Mouse (Mus musculus) adrenal gland, postnatal 10 days (tissue): Measurements from ENCODE around the gene Tgfb3. TPM values are rescaled to one million over a fixed set of nuclear protein-coding genes. Genes with fewer than 3 reads are reported as not detected.

Experiments
- DNase-seq: peaks from one replicate; pipeline ENCODE4 v3.0.0; 2021; ENCODE audit warnings: mixed read lengths
- long read RNA-seq, 2 experiments: library from polyadenylated mRNA; stranded (forward); transcript quantifications; one replicate each; pipeline ENCODE4 v2.0.0; 2021
- total RNA-seq, 2 experiments: library from RNA; stranded (reverse); gene quantifications; 2 replicates each; pipeline ENCODE4 v1.2.3; 2021

The Tgfb3 gene
- total RNA-seq = 10 to 100 TPM; 15.0 to 16.6 TPM
- long read RNA-seq, experiment 1, transcript Tgfb3-201 (7 exons, 3,383 nt) = major isoform, 10 of 13 reads
- long read RNA-seq, experiment 1, partial matches to known transcripts = 1 of 13 reads
- long read RNA-seq, experiment 1, other reads (novel, unspliced or antisense) = 2 of 13 reads
- long read RNA-seq, experiment 2, transcript Tgfb3-201 (7 exons, 3,383 nt) = major isoform, 17 of 18 reads
- long read RNA-seq, experiment 2, partial matches to known transcripts = 0 of 18 reads
- long read RNA-seq, experiment 2, other reads (novel, unspliced or antisense) = 1 of 18 reads

- peak; percentile 68 for DNase-seq
Observed at GRCm38 (mm10) chr12:86078553-86079201, at the start of gene Tgfb3. TSS of gene Tgfb3 (minus strand) at chr12:86079041.

DNA sequence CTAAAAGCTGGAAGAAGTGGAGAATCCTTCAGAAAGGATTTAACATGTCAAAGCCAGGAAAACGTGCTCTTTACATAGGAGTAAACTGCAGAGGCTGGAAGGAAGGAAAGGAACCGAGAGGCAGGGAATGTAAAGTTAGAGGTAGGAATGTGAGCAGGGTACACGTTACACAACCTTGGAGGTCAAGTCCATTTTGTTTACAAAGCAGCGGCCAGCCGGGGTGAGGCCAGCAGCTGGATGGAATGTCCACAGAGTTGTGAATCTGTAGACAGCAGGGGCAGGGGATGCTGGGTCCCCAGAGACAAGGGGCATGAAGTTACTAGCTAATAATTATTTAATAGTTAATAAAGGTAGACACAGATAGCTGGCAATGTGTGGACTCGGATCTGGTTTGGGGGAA, 49.3 kb upstream of the Tgfb3 start:
- peak; percentile 65 for DNase-seq

- DNase-seq = no peak
Observed at GRCm38 (mm10) chr12:86124016-86124415, 45.2 kb upstream of the Tgfb3 start.

- DNase-seq = no peak
Observed at GRCm38 (mm10) chr12:86116295-86116835, 37.5 kb upstream of the Tgfb3 start.

DNA sequence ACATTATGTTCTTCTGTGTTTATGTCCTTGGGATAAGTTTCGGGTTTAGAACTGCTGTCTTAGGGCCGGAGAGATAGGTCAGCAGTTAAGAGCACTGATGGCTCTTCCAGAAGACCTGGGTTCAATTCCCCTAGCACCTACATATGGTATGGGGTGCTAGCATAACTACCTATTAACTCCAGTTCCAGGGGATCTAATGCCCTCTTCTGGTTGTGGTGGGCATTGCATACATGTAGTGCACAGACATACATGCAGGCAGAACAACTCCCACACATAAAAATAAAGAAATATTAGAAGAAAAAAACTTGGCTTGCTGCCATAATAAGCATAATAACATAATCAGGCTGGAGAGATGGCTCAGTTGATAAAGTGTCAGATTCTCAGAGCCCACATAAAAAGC, 31.8 kb upstream of the Tgfb3 start:
- DNase-seq = peak; percentile 40

DNA sequence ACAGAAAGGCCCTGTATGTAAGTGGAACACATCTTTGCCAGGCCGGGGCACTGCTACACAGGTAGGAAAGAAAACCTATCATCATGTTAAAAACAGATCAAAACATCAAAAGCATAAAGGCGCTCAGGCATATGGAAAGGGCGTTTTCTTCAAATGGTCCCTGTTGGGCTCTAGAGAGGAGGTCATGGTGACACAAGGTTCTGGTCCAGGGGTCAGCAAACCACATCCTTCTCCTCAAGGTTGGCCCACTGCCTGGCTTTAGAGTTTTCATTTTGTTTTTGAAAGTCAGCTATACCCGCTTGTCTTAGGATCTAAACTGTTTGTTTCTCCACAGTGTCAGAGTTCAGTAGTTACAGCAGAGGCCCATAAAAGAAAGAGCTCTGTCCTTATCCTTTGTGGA, 30.7 kb upstream of the Tgfb3 start:
- DNase-seq = no peak

GRCm38 (mm10) chr12:86107645-86108044, 28.8 kb upstream of the Tgfb3 start:
- DNase-seq = no peak

DNA sequence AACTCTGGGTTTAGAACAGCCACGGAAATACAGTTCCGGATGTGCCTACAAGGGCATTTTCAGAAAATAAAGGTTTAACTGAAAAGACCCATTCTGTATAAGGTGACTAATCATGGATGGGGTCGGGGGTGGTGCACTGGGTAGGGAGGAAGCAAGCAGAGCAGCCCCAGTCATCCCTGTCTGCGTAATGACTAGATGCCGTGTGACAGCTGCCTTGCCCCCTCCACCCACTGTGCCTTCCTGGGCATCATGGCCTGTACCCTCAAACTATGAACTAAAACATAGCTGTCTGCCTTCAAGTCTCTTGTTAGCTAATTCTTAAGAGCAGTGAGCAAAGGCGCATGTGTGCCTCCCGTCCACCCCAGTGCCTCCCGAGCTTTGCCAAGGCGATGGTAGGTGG, 27.2 kb upstream of the Tgfb3 start:
- no peak for DNase-seq

- DNase-seq = no peak
Observed at GRCm38 (mm10) chr12:86105546-86105945, 26.7 kb upstream of the Tgfb3 start.

- no peak for DNase-seq
Observed at GRCm38 (mm10) chr12:86104297-86104696, 25.5 kb upstream of the Tgfb3 start.

GRCm38 (mm10) chr12:86103852-86104251, 25.0 kb upstream of the Tgfb3 start:
- DNase-seq = no peak

DNA sequence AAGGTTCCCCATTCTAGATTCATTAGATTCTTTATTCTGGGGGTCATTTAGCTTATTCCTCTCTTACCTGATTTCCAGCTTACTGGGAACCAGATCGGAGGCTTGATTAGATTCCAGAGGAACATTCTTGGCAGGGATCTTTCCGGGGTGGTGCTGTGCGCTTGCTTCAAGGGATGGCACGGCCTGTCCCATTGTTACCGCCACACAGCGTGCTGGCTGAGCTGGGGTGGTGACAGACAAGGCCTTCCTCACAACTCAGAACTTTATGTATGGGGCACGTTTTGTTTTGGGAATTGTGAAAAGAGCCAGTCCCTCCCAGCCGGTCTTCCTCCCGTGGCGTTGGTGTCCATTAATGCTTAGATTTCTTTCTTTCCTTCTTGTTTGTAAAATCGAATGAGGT, 24.6 kb upstream of the Tgfb3 start:
- no peak for DNase-seq

DNA sequence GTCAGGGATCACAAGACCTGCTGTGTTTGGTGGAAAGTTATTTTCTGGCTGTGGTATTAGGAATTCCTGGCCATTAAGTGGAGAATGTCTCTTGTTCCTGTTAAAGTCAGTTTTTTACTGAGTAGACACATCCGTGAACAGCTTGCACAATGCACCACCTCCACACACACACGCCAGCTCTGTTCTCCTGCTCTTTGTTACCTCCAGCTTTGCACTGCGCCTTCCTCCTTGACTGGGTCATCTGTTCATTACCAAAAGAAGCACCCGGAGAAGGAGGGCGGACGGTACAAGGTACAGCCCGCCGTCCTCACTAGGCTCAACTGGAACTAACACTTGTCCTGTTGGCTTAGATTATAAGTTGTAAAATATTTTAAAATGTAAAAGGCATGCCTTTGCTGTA, 23.8 kb upstream of the Tgfb3 start:
- DNase-seq = no peak

DNA sequence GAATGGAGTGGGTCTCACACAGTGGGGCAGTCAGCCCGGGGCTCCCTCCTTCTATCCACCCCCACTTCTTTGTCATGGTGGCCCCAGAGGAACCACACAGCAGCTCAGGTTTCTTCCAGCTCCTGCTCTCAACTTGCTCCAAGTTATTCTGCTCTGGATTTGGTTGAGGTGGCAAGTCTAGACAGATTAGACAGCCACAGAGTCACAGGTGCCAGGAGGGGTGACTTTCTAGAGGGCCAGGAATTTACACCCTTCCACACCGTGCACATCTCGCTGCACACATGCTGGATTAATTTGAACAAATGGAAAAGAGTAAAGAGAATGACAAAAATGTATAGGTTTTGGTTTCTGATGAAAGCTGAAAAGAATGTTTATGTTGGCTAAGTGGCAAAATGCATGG, 21.9 kb upstream of the Tgfb3 start:
- no peak for DNase-seq

DNA sequence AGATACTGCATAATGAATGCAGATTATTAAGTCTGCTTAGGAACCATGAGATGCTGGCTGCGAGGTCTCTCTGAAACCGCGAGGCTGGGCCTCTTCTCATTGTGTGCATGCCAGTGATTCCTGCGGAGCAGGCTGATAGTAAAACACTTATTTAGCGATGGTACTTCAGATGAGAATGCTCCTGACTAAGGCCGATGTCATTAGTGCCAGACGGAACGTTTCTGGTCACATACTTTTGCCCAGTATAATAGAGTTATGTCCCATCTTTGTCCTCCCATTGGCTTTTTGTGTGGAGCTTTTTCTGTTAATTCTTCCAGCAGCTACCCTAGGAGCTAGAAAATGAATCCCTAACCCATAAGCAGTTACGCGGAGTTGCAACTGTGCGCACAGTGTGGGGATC, 18.9 kb upstream of the Tgfb3 start:
- no peak for DNase-seq

DNA sequence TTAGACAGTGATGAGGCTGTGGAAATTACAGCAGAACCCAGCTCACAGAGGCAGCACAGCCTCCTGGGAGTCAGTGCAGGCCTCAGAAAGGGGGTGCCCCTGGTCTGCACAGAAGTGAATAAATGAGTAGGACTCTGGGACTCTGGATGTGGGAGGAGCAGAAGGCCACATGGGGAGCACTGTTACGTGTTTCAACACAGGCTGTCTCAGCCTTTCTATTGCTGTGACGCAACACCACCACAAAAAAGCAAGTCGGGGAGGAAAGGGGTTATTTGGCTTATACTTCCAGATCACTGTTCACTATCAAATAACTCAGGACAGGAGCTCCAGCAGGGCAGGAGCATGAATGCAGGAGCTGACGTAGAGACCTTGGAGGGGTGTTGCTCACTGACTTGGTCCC, 17.0 kb upstream of the Tgfb3 start:
- no peak for DNase-seq

DNA sequence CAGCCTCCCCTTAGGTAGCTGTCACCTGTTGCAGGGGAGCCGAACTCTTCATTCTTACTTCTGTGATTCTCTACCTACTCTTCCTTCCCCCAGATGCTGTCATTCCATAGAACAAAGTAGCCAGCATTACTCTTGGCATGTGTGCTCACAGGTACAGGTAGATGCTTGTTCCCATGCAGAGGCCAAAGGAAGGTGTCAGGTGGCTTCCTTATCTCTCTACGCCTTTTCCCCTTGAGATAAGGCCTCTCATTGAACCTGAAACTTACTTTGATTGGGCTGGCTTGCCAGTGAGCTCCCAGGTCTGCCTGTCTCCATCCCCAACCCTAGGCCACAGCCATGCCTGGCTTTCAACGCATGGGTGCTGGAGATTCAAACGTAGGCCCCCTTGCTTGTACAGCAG, 15.2 kb upstream of the Tgfb3 start:
- DNase-seq = no peak

DNA sequence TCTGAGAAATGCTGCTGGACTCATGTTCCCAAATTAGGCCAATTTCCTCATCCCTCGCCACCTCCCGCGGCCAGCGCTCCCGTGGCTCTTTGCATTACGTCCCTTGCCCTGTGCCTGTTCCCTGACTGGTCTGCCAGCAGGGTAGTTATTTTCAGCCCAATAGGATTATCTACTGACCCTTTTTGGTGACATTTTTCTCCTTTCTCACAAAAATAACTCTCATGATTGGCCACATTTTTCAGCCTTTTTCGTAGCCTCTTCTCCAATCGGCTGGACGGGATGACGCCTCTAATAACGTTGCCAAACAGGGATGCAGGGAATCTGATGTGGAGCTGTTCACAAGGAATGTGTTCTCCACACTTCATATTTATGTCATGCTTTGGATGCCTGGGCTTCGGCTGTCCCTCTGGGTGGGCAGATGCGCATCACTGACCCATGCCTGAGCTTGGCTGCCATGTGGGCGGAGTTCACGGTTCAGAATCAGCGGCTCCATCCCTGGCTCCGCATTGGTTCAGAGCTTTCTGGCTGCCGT, 12.8 kb upstream of the Tgfb3 start:
- DNase-seq = peak; percentile 35

DNA sequence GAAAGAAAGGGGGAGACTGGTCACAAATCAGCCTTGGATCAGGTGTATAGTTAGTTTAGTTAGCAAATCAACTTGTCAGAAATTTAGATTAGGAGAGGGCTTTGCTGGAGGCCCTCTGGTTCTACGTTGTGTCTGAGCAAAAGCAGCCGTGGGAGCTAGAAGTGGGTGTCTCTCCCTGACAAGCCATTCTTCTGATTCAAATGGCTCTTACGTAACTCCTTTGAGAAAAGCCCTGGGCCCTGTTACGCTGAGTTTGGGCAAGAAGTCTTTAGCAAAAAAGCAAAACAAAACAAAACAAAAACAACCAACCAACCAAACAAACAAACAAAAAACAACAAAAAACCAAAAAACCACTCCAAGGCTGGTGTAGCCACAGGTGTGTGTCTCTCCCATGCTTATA, 11.9 kb upstream of the Tgfb3 start:
- DNase-seq = no peak

- DNase-seq = peak; percentile 16
Observed at GRCm38 (mm10) chr12:86088042-86088441, 9.2 kb upstream of the Tgfb3 start.

GRCm38 (mm10) chr12:86086550-86086949, 7.7 kb upstream of the Tgfb3 start:
- no peak for DNase-seq

- DNase-seq = no peak
Observed at GRCm38 (mm10) chr12:86085873-86086272, 7.0 kb upstream of the Tgfb3 start.

GRCm38 (mm10) chr12:86082481-86083012, 3.7 kb upstream of the Tgfb3 start, which contains the start of gene Ift43:
TSS of gene Ift43 (plus strand) at chr12:86082541.
- peak; percentile 88 for DNase-seq
